Mouse (Mus musculus): ENCODE measurements around the gene Prps1l3. TPM values are rescaled to one million over a fixed set of nuclear protein-coding genes. Genes with fewer than 3 reads are reported as not detected.

Gene Prps1l3
- polyA plus RNA-seq, 1 experiment from 2014 or later, result 42.1 TPM

- WGBS, result 81% methylated on average over 5 of the region's 5 CpGs
- no peak overlapping the region for H3K4me3 ChIP-seq
- no peak overlapping the region for H3K4me2 ChIP-seq
- no peaks in the 10 kb centered on the region for H3K9me3 ChIP-seq (replicated peaks)
- no peaks in the 10 kb centered on the region for H3K4me1 ChIP-seq (replicated peaks)
- no peak overlapping the region for H3K9ac ChIP-seq
- no peak overlapping the region for H3K27ac ChIP-seq (ENCODE audit: poor library complexity, severe bottlenecking)
- no peak for ATAC-seq (ENCODE audit: insufficient number of reproducible peaks, low FRiP score)
- H3K36me3 ChIP-seq, result peaks cover 31% of the 10 kb centered on the region
- no peaks in the 10 kb centered on the region for H3K27me3 ChIP-seq (replicated peaks)
Measured at GRCm38 (mm10) chr12:57243671-57244495, 13.7 kb downstream of the Prps1l3 start.

GRCm38 (mm10) chr12:57258572-57258971 is 28.4 kb downstream of the Prps1l3 start:
- H3K9ac ChIP-seq, result no peak overlapping the region
- H3K4me1 ChIP-seq (replicated peaks), result no peaks in the 10 kb centered on the region
- 47% methylated on average over 2 of the region's 2 CpGs for WGBS
- no peak for ATAC-seq (ENCODE audit: insufficient number of reproducible peaks, low FRiP score)
- no peaks in the 10 kb centered on the region for H3K9me3 ChIP-seq (replicated peaks)
- H3K4me2 ChIP-seq, result no peak overlapping the region
- no peaks in the 10 kb centered on the region for H3K36me3 ChIP-seq
- H3K27ac ChIP-seq (ENCODE audit: poor library complexity, severe bottlenecking), result no peak overlapping the region
- no peak overlapping the region for H3K4me3 ChIP-seq
- no peaks in the 10 kb centered on the region for H3K27me3 ChIP-seq (replicated peaks)

GRCm38 (mm10) chr12:57275456-57275855 is 45.2 kb downstream of the Prps1l3 start:
- H3K27ac ChIP-seq (ENCODE audit: poor library complexity, severe bottlenecking), result no peak overlapping the region
- H3K9me3 ChIP-seq (replicated peaks), result no peaks in the 10 kb centered on the region
- no peaks in the 10 kb centered on the region for H3K27me3 ChIP-seq (replicated peaks)
- H3K4me2 ChIP-seq, result no peak overlapping the region
- no peak overlapping the region for H3K4me3 ChIP-seq
- H3K4me1 ChIP-seq (replicated peaks), result no peaks in the 10 kb centered on the region
- 56% methylated on average over 1 of the region's 1 CpGs for WGBS
- no peak overlapping the region for H3K9ac ChIP-seq
- no peak for ATAC-seq (ENCODE audit: insufficient number of reproducible peaks, low FRiP score)
- no peaks in the 10 kb centered on the region for H3K36me3 ChIP-seq

- H3K36me3 ChIP-seq, result no peaks in the 10 kb centered on the region
- H3K4me3 ChIP-seq, result no peak overlapping the region
- H3K9me3 ChIP-seq (replicated peaks), result no peaks in the 10 kb centered on the region
- H3K4me1 ChIP-seq (replicated peaks), result no peaks in the 10 kb centered on the region
- ATAC-seq (ENCODE audit: insufficient number of reproducible peaks, low FRiP score), result no peak
- 46% methylated on average over 3 of the region's 3 CpGs for WGBS
- H3K9ac ChIP-seq, result no peak overlapping the region
- no peaks in the 10 kb centered on the region for H3K27me3 ChIP-seq (replicated peaks)
- H3K4me2 ChIP-seq, result no peak overlapping the region
- H3K27ac ChIP-seq (ENCODE audit: poor library complexity, severe bottlenecking), result no peak overlapping the region
Measured at GRCm38 (mm10) chr12:57281155-57282114, 51.2 kb downstream of the Prps1l3 start.

GRCm38 (mm10) chr12:57285303-57286059 is 55.3 kb downstream of the Prps1l3 start:
- no peak overlapping the region for H3K4me2 ChIP-seq
- 76% methylated on average over 5 of the region's 5 CpGs for WGBS
- H3K4me3 ChIP-seq, result no peak overlapping the region
- no peaks in the 10 kb centered on the region for H3K4me1 ChIP-seq (replicated peaks)
- H3K27me3 ChIP-seq (replicated peaks), result no peaks in the 10 kb centered on the region
- no peaks in the 10 kb centered on the region for H3K9me3 ChIP-seq (replicated peaks)
- H3K9ac ChIP-seq, result no peak overlapping the region
- H3K36me3 ChIP-seq, result no peaks in the 10 kb centered on the region
- H3K27ac ChIP-seq (ENCODE audit: poor library complexity, severe bottlenecking), result no peak overlapping the region
- no peak for ATAC-seq (ENCODE audit: insufficient number of reproducible peaks, low FRiP score)

Other genes starting within 250 kb of the Prps1l3 start
- 0.58 and 1.2 TPM in 2 replicates for gene Slc25a21, start 32.9 kb upstream of the Prps1l3 start, polyA plus RNA-seq (2016; fragmentation: Nextera tagmentation; extraction: Ambion mirVana)
- 8.2 and 8.5 TPM in 2 replicates for gene Mipol1, start within 50 bp of the Prps1l3 start, polyA plus RNA-seq (2016; fragmentation: Nextera tagmentation; extraction: Ambion mirVana)

Data from heart, embryonic 12.5 days (tissue).